Mouse (Mus musculus) c-Kit-negative CD71-positive TER-119-positive erythroid progenitor cells, embryonic 14.5 days (primary cell): ENCODE measurements around the gene Hmg20a.

Source experiments
- DNase-seq: peaks from one replicate; pipeline ENCODE4 v3.0.0-alpha.2; 2013; ENCODE audit warnings: low read depth, low spot score

Gene Hmg20a

GRCm38 (mm10) chr9:56497181-56497864 is 78.9 kb downstream of the Hmg20a start:
- DNase-seq = no peak

GRCm38 (mm10) chr9:56499324-56500067 is 81.1 kb downstream of the Hmg20a start:
- no peak for DNase-seq

GRCm38 (mm10) chr9:56500893-56501590 is 82.6 kb downstream of the Hmg20a start:
- no peak for DNase-seq

- DNase-seq = no peak
These were observed 83.5 kb downstream of the Hmg20a start for GRCm38 (mm10) chr9:56501721-56502542.

GRCm38 (mm10) chr9:56502543-56502971 is 84.1 kb downstream of the Hmg20a start:
- DNase-seq = no peak

GRCm38 (mm10) chr9:56503621-56504500 is 85.5 kb downstream of the Hmg20a start:
- no peak for DNase-seq

GRCm38 (mm10) chr9:56504511-56504910 is 86.1 kb downstream of the Hmg20a start:
- DNase-seq = no peak

- DNase-seq = no peak
These were observed 86.8 kb downstream of the Hmg20a start for GRCm38 (mm10) chr9:56505083-56505792.

- DNase-seq = peak; percentile 3
These were observed 87.7 kb downstream of the Hmg20a start for GRCm38 (mm10) chr9:56505793-56506755.

GRCm38 (mm10) chr9:56506931-56507681 is 88.7 kb downstream of the Hmg20a start:
- DNase-seq = no peak

- no peak for DNase-seq
These were observed 89.3 kb downstream of the Hmg20a start for GRCm38 (mm10) chr9:56507682-56508061.

GRCm38 (mm10) chr9:56508835-56509451 is 90.5 kb downstream of the Hmg20a start:
- DNase-seq = no peak

GRCm38 (mm10) chr9:56510281-56510680 is 91.9 kb downstream of the Hmg20a start:
- DNase-seq = no peak

- no peak for DNase-seq
These were observed 94.1 kb downstream of the Hmg20a start for GRCm38 (mm10) chr9:56512486-56512885.

- no peak for DNase-seq
These were observed 96.7 kb downstream of the Hmg20a start for GRCm38 (mm10) chr9:56515110-56515509.

GRCm38 (mm10) chr9:56516219-56516618 is 97.8 kb downstream of the Hmg20a start:
- DNase-seq = no peak

GRCm38 (mm10) chr9:56516692-56517263 is 98.4 kb downstream of the Hmg20a start:
- DNase-seq = no peak
